Mouse (Mus musculus) cerebellum, adult 2 months (tissue): ENCODE measurements at regions not wholly inside any gene's neighbourhood (a gene's known extent, or its start where the extent isn't known, plus 50 kb on each side); places are given as distances from the start of the nearest gene placed in this dataset.

Source experiments
- CTCF ChIP-seq: fragments of 200-500 bp; IDR thresholded peaks from 2 replicates; pipeline ENCODE4 v1.5.1; 2011; ENCODE audit warnings: low read depth, mild to moderate bottlenecking, control low read depth, low read length, moderate library complexity, borderline replicate concordance; ENCODE audit not compliant: insufficient read depth
- POLR2A ChIP-seq: fragments of 200-500 bp; IDR thresholded peaks from 2 replicates; pipeline ENCODE4 v1.6.1; 2011; ENCODE audit warnings: low read length, control low read depth, borderline replicate concordance; ENCODE audit not compliant: insufficient read depth

DNA sequence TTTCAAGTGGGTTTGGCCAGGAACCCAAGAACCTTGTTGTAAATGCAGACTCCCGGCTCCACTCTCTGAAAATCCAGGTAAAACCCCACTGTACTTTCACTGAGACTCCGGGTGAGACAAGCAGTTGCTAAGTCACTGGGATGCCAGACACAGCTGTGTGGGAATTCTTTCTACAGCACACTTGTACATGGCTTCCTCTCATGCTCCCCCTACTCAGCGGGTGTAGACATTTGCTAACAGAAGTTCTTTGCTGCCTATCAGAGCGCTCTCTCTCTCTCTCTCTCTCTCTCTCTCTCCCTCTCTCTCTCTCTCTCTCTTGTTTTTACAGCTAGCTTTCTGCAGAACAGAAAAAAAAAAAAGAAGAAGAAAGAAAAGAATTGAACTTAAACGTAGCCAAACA is 450.2 kb downstream of the Ccdc171 start:
- TF ChIP-seq CTCF = no peak
- TF ChIP-seq POLR2A = no peak
